Mouse (Mus musculus) lung, embryonic 16.5 days (tissue): ENCODE data around the gene Prr15. TPM values are rescaled to one million over a fixed set of nuclear protein-coding genes. Genes with fewer than 3 reads are reported as not detected.

Experiments
- ATAC-seq: fragments of 200-750 bp; cut with Nextera tagmentation; 2 replicates; pipeline ENCODE4 v1.8.0; 2017; ENCODE audit warnings: low read depth, mild to moderate bottlenecking, moderate library complexity
- H3K27ac ChIP-seq: fragments of 300-500 bp; sonication (generic); 2 replicates; pipeline ENCODE4 v1.5.1; 2014; ENCODE audit warnings: mild to moderate bottlenecking, control low read depth, low read length
- H3K27me3 ChIP-seq: fragments of 300-500 bp; sonication (generic); 2 replicates; pipeline ENCODE4 v1.6.1; 2014; ENCODE audit warnings: low read depth, low read length, mixed read lengths; ENCODE audit not compliant: control insufficient read depth, insufficient read depth
- H3K36me3 ChIP-seq: fragments of 300-500 bp; sonication (generic); 2 replicates; pipeline ENCODE4 v1.6.1; 2014; ENCODE audit warnings: low read length; ENCODE audit not compliant: control insufficient read depth, insufficient read depth
- H3K4me1 ChIP-seq: fragments of 300-500 bp; sonication (generic); replicated peaks from 2 replicates; pipeline ENCODE4 v1.6.1; 2014; ENCODE audit warnings: low read length, mixed read lengths; ENCODE audit not compliant: control insufficient read depth, insufficient read depth
- H3K4me2 ChIP-seq: fragments of 300-500 bp; sonication (generic); 2 replicates; pipeline ENCODE4 v1.6.1; 2014; ENCODE audit warnings: low read depth, low read length, control low read depth
- H3K4me3 ChIP-seq: fragments of 300-500 bp; sonication (generic); 2 replicates; pipeline ENCODE4 v1.5.1; 2014; ENCODE audit warnings: mild to moderate bottlenecking, low read length, control low read depth
- H3K9ac ChIP-seq: fragments of 300-500 bp; sonication (generic); 2 replicates; pipeline ENCODE4 v1.6.1; 2014; ENCODE audit warnings: low read length, control low read depth
- H3K9me3 ChIP-seq: fragments of 300-500 bp; sonication (generic); 2 replicates; pipeline ENCODE4 v1.6.1; 2016; ENCODE audit warnings: low read length; ENCODE audit not compliant: control insufficient read depth
- WGBS: fragments of 180-500 bp; shearing (Covaris S2); extraction: QIAGEN DNeasy Blood & Tissue Kit; methylation state at CpG from one replicate; pipeline ENCODE4 v1.1.7; 2014; 5-methylcytosine and 5-hydroxymethylcytosine counted together
- polyA plus RNA-seq: library from polyadenylated mRNA; unstranded; fragments of >200 nt; fragmentation: Nextera tagmentation; extraction: Ambion mirVana; gene quantifications from 2 replicates; pipeline ENCODE4 v1.2.1, GENCODE M21; 2015

Gene Prr15
- polyA plus RNA-seq, 1 experiment from 2014 or later: 3.1 TPM

DNA sequence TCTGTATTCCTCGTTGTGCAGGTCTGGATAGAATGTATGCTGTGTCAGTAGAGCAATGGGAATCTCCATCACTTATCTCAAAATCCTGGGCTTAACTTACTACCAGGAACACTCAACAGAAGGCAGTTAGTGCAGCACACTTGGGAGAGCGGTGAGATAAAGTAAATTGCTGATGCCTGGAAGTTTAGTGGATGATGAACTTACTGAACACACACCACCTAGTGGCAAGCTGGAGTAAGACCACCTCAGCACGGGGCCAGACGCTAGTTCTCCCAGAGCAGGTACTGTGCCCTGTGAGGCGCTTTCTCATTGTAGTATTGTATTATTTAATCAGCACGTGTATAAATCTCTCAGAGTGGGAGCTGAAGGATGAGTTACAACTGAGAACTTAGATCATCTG lies 42.4 kb downstream of the Prr15 start:
- Histone ChIP-seq H3K9ac (no peak overlapping the region), H3K27me3 (no peaks in the 10 kb centered on the region), H3K27ac (no peak overlapping the region), H3K4me2 (no peak overlapping the region), H3K4me3 (no peak overlapping the region), H3K4me1 (0 out of 2 replicates have a peak, but pooled peaks cover under 1% of the 10 kb centered on the region), H3K9me3 (no peaks in the 10 kb centered on the region), H3K36me3 (no peaks in the 10 kb centered on the region)
- 6% methylated on average over 6 of the region's 6 CpGs for WGBS
- ATAC-seq: 0 out of 2 replicates have a peak, but pooled peaks have one; percentile 34

DNA sequence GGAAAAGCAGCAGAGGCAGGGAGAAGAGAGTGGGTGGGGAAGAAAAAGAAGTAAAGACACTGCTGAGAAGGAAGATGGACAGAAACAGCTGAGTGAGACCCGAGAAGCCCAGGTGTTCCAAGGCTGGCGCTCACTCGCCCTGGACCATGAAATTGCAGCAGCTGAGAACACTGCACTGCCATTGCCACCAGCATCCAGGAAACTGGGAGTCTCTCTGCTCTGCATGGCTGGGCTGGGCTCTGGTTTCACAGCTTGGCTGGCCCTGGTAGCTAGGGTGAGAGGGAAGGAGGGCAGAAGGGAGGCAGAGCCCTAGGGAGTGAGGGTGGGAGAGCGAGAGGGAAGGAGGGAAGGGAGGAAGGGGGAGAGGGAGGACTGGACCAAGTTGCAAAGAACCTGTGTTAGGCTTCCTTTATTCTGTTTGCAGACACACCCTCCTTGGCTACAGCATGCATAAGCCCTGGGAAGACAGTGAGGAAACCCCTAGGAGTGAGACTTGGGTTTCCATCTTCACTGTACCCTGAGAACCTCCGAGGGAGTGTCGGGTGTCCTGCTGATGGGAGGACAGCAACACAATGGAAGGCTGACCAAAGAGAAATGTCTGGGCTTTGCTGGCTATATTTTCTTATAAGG lies 44.4 kb downstream of the Prr15 start:
- no peaks in the 10 kb centered on the region for H3K9me3 ChIP-seq
- H3K4me2 ChIP-seq: no peak overlapping the region
- no peak overlapping the region for H3K9ac ChIP-seq
- 52% methylated on average over 6 of the region's 6 CpGs for WGBS
- no peak for ATAC-seq
- H3K36me3 ChIP-seq: no peaks in the 10 kb centered on the region
- no peaks in the 10 kb centered on the region for H3K4me1 ChIP-seq
- H3K27me3 ChIP-seq: no peaks in the 10 kb centered on the region
- H3K4me3 ChIP-seq: no peak overlapping the region
- no peak overlapping the region for H3K27ac ChIP-seq

DNA sequence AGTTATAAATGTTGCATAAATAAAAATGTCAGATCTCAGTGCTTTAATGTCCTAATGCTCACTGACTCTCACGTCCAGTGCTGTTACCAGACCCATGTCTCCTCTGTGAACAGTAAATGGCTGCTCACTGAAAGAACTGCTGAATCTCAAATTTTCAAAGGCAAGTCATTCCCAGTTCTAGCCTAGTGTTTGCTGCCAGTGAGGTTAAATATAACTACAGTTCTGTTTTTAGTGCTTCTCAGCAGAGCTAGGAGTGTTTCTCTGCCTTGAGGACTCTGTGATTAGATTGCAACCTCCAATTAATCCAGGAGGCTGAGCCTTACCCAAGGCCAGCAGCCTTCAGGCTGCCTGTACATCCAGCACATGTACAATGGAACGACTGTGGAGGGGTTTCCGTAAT lies 46.2 kb downstream of the Prr15 start:
- Histone ChIP-seq H3K4me3 (no peak overlapping the region), H3K36me3 (no peaks in the 10 kb centered on the region), H3K9me3 (no peaks in the 10 kb centered on the region), H3K9ac (no peak overlapping the region), H3K27me3 (no peaks in the 10 kb centered on the region), H3K4me1 (no peaks in the 10 kb centered on the region), H3K27ac (no peak overlapping the region), H3K4me2 (no peak overlapping the region)
- WGBS: 71% methylated on average over 3 of the region's 3 CpGs
- no peak for ATAC-seq

DNA sequence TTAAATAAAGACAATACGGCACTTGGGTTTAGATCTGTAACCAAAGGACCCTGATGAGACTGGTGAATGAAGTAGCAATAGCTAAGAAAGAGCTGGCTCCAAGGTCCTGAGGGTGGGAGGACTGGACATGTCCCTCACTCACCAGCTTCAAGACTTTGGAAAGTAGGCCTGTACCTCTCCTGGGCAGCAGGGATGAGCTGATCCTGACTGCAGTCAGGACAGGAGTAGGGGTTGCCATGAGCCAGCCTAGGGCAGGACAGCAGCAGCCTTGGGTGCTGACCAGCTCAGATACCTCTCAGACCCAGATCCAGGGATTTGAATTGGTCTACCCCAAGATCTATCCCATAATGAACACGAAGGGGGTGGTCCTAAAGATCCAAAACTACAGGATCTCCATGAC lies 53.7 kb downstream of the Prr15 start:
- no peak overlapping the region for H3K27ac ChIP-seq
- H3K4me1 ChIP-seq: no peaks in the 10 kb centered on the region
- no peak overlapping the region for H3K9ac ChIP-seq
- H3K27me3 ChIP-seq: no peaks in the 10 kb centered on the region
- no peak for ATAC-seq
- 54% methylated on average over 2 of the region's 2 CpGs for WGBS
- H3K4me2 ChIP-seq: no peak overlapping the region
- no peak overlapping the region for H3K4me3 ChIP-seq
- H3K36me3 ChIP-seq: no peaks in the 10 kb centered on the region
- no peaks in the 10 kb centered on the region for H3K9me3 ChIP-seq

Other genes starting within 250 kb of the Prr15 start
- gene Wipf3, start 103.8 kb downstream of the Prr15 start, polyA plus RNA-seq: 1.2 TPM in 2 replicates
- 2.7 TPM in 2 replicates for gene Scrn1, start 240.7 kb downstream of the Prr15 start, polyA plus RNA-seq